Mouse (Mus musculus) cerebral cortex, adult 2 months (tissue): ENCODE results near the gene Tmem38b.

Experiments used
- WGBS: fragments of 180-500 bp; shearing (Covaris S2); methylation state at CpG from one replicate; pipeline ENCODE4 v1.1.7; 2018; 5-methylcytosine and 5-hydroxymethylcytosine counted together

Tmem38b gene

DNA sequence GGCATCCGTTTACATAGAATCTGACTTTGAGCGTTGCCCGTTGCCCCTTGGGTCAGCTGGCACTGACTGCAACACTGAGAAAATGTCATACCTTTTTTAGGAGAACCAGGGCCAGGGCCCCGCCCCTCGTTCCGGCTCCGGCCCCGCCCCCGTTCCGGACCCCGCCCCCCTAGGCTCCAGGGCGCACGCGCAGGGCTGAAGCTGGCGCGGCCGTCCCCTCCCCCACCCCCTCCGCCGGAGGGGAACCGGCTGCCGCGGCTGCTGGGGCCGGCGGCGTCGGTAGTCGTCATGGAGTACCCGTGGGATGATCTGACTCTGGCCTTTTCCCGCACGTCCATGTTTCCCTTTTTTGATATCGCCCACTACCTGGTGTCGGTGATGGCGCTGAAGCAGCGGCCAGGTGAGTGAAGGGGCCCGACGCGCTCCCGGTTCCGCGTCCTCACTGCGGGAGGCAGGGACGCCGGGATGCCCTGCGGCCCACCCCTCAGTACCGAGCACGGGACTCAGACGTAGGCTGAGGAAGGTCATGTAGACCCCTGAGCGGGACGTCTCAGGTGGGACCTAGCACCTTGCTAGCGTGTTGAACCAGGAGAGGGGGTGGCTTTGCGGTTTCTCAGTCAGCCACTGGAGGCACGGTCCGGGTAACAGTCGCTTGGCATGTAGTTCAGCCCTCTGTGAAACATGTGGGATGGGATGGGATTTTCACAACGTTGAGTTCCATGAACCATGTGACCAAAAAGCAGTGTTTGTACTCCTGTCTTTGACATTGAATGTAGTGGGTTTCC, at the start of gene Tmem38b:
Gene Tmem38b (plus strand): TSS at position 225 of the 785 bp plus-strand sequence.
- under 1% methylated on average over 55 of the region's 55 CpGs for WGBS

DNA sequence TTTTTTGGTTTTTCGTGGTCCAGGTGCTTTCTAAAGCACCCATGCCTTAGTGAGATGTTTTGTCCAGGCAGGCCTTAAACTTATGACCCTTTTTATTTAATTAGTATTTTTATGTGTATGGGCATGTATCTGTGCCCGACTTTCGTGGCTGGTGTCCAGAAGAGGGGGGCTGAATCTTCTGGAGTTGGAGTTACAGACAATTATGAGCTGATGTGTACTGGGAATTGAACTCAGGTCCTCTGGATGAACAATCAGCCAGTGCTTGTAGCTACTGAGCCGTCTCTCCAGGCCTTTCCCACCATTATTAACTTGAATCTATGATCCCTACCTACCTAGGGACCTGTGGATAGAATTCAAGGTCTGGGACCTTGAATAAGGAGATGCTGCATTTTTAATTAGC, 44.4 kb upstream of the Tmem38b start:
- WGBS, result 67% methylated on average over 4 of the region's 4 CpGs

DNA sequence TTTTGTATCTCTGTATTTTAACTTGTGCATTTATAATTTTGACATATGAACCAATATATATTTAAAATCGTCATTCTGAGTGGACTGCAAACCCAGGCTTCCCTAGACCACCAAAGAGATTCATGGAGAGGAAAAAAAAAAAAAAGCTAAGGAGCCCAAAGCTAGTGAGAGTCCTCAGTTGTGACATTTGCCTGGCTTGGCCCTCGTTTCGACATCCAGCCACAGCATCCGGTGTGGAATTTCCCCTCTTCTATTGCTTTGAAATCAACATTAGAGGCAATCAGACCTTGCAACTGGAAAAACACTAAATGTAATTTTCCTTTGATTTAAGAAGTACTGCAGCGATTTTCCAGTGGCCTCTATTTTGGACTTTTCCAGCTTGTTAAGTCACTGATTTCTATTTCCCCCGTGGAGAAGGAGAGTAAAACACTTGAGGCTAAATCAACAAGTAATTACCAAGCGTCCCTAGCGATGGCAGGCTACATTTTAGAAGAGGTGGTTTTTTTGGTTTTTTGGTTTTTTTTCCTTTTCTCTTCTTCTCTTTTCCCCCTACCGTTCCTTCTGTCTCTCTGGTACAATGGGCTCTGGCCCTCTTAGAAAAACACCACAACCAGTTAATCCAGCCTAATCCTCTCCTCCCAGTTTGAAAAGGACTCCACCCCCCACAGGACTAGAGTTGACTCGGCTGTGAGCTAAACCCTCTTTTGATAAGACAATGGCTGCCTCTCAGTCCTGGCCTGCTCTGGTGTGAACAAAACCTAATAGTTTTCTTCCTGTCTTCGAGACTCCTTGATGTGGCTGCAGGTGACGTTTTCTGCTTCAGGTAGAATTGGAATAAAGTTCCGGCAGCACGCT, 43.4 kb upstream of the Tmem38b start:
- 69% methylated on average over 14 of the region's 14 CpGs for WGBS

DNA sequence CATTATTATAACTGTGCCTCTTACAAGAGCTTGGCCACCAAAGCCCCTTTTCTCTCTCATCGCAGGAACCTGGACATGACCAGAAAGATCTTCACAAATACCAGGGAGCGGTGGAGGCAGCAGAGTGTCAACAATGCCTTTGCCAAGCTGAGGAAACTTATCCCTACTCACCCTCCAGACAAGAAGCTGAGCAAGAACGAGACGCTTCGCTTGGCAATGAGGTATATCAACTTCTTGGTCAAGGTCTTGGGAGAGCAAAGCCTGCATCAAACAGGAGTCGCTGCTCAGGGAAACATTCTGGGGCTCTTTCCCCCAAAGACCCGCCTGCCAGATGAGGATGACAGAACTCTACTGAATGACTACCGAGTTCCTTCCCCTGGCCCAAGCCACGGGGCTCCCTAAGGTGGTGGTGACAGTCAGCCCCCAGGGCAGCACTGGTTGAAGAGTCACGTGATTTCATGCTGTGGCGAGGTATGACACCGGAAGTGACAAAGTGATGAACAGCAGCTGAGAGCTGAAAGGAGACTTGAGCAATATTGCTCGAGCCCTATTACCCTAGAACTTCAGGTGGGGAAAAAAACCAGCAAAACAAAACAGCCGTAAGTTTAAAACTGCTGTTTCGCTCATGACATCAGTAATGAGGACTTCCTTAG, 40.0 kb upstream of the Tmem38b start:
- 90% methylated on average over 15 of the region's 15 CpGs for WGBS

DNA sequence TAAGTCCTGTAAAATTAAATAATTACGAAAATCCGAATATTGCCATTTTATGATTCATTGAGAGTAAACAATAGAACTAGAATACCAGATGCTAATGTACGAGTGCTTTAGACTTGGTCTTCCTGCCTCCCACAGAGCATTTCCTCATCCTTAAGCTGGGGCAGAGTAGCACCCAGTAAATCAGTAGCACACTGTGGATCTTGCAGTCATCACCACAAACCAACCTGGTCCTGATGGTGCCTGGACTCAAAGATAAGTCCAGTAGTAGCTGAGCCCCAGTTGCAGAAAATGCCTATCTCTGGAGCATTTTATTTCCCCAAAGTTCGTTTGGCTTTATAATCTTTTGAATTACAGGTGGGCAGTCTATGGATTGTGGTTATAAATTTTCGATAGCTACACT, 39.0 kb upstream of the Tmem38b start:
- 79% methylated on average over 5 of the region's 5 CpGs for WGBS

DNA sequence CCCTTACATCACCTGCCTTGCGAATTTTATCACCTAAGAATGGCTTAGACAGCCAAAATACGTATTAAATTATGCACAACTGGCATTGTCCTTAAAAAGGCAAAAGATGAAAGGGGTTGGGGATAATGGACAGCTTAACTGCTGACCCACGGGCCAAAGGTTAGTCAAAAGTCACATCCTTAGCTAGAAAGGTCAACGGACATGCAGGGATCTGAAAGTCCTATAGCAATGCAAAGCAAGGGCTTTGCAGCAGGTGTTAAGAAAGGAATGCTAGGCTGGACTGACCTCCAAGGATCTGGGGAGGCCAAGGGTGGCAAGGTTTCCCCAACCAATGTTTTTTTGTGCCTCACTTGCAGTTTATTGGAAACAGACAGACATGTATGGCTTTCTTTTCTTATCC, 36.5 kb upstream of the Tmem38b start:
- 54% methylated on average over 4 of the region's 4 CpGs for WGBS

DNA sequence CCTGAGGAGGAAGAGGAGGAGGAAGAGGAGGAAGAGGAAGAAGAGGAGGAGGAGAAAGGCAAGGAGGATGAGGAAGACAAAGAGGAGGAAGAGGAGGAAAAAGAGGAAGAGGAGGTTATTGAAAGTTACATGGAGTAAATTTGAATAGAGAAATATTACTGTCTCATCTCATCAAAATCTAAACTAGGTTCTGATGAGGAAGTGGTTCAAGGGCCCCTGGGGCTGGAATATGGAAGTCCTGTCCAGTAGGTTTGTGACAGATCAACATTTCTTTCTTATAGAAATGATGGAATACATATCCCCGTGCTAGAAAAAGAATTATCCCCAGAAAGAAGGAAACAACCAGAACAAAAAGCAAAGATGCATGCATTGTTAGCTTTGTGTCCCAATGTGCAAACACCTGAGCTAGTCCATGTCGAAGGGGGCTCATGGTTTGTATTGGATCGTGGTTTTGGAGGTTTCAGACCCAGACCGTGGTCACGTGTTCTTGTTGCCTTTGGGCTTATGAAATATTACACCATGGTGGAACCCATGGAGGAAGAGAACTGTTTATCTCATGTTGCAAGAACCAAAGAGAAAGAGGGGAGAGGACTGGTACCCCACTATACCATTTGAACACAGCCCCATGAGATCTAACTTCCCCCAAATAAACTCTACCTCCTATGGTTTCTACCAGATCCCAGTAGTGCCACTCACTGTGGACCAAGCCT, 31.4 kb upstream of the Tmem38b start:
- 91% methylated on average over 5 of the region's 5 CpGs for WGBS

DNA sequence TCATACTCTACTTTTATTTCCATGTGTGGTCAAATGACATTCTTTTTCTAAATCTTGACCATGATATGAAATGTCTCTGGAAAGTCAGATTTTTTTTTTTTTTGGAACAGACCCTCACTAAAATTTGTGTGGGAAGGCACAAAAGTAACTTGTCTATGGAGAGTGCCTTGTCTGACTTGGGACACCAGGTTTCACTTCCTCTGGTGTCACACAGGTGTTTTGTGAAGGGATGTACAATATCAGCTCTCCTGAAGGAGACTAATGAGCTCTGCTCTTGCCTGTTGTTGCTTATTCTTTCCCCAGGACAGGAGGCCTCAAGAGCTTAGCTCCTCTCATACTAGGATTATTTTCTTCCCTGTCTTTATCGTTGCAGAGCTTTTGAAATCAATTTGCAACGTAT, 30.8 kb upstream of the Tmem38b start:
- 51% methylated on average over 2 of the region's 2 CpGs for WGBS

DNA sequence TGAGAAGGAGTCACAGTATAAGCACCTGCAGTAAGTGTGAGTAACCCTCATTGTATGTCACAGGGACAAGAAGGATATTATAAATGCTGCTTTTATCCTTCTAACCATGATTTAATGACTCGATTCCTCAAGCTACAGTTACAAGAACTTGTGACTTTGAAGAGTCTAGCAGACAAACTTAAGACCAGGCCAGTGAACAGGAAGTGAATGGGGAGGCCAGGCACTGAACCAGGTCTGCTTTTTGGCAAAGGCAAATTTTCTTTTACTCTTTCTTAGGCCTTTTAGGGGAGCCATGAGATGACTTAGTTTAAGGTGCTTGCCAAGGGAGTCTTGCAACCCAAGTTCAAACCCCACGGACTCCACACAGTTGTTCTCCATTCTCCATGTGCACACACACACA, 30.1 kb upstream of the Tmem38b start:
- WGBS, result 88% methylated on average over 2 of the region's 2 CpGs

DNA sequence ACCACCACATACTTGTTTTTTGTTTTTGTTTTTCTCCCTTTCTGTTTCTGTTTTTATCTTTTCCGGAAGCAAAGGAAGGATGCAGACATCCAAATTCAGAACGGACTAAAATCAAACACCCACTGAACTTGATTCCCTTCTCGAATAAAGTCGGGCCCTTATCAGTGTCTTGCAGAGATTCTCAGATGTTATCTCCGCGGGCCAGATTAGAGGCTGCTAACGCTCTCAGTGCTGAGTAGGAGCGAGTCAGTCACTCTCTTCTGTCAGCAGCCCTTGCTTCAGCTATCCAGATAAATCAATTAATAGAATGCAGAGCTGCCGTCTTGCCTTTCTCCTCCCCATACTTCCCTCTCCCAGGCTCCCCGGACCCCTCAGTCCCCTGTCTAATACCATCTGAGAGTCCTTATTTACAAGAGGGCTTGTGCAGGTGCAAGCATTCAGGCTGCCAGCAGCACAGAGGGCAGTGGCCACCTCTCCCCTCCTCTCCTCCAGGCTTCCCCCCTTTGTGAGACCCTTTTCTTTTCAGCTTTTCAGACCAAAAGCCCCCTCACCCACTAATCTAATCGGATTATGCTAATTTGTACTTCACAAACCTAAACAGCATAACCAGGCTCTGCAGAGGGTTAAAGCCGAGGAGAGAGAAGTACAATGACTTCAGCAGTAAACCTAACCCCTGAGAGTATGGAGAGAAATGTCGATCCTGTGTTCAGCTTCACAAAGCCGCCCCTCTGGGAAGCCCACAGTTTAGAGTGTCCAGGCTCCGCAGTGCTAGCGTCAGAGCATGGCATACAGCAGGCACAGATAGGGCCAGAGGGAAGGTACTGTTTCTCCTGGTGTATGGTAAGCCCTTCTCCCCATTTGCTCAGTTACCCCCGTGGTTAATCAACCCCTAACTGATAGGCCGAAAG, 28.7 kb upstream of the Tmem38b start:
- 46% methylated on average over 18 of the region's 18 CpGs for WGBS

DNA sequence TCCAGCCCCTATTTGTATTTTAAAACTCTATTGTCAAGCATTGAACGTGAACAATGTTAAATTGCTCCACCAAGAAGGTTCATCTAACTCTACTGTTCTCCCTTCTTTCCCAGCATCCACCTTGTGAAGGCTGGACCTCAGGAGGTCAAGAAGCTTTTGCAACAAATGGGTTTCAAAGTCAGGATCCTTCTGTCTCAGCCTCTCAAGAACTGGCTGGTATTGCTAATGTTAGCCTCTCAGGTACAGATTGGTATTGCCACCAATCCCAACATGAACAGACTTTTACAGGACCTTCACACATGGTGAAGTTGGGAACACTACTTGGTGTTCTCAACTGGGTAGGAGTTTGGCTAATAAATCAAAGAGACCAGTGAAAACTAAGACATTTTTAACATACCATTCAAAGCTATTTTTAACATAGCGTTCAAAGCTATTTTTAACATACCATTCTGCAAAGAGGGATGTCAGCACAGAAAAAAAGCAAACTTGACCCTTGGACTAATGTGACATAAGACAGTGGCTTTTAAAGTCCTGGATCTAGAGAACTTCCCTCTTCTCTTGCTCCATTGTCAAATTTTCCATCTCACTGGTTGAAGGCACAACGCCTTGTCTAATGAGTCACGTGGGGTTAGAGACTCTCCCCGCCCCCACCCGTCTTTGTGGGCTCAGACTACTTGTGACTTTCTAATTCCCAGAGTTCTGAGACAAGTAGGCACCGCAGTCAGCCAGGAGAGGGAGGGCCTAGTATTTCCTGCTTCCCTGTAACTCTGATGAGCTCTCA, 26.8 kb upstream of the Tmem38b start:
- 57% methylated on average over 7 of the region's 7 CpGs for WGBS

DNA sequence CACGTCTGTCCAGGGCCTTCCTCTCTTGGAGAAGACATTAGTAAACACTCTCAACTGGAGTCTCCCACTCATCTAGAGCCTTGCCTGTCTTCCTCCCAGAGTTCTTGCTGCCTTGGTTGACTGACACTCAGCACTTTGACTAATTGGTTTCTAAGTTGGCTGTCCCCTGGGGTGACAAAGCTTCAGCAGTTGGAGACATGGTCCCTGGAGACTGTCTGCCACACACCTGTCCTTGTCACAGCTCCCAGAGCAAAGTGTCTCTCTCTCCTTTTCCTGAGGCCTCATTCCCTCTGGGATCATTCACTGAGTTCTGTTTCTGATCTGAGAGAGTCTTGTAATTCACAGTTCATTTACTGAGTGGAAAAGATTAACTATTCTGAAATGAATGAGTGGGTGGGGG, 26.1 kb upstream of the Tmem38b start:
- WGBS, result 46% methylated on average over 1 of the region's 1 CpGs

DNA sequence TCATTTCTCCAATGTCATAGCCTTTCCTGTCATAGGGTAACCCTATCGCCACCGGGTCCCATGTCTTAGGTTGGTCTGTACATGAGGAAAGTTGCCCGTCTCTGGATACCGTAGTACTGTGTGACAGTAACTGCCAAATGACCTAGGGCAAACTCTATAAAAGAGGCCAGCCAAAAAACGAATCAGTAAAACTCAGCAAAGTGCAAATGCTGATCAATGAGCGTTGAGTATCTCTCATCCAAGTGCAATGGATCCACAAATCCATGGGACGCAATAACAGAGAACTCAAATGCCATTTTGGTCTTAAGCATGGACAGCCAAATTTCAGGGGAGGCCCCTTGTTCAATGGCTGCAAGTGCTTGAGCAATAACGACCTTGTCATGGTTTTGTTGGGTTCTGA, 22.2 kb upstream of the Tmem38b start:
- 93% methylated on average over 8 of the region's 8 CpGs for WGBS

DNA sequence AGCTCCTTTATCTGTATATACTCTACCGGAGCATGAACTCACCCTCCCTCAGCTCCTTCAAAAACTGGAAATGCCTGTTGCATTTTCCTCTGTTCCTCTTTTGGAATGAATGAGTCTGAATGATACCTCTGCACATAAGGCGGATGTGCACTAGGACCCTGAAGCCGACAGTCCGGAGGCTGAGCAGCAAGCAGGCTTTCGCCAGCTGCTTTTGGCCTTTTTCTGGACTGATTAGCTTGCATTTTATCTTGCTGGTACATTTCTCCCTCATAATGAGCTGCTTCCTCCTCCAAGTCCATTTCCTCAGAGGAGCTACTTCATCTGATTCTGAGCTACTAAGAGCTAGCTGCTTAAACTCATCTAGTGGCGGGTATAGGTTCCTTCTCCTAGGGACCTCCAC, 19.4 kb upstream of the Tmem38b start:
- WGBS, result 68% methylated on average over 6 of the region's 6 CpGs

DNA sequence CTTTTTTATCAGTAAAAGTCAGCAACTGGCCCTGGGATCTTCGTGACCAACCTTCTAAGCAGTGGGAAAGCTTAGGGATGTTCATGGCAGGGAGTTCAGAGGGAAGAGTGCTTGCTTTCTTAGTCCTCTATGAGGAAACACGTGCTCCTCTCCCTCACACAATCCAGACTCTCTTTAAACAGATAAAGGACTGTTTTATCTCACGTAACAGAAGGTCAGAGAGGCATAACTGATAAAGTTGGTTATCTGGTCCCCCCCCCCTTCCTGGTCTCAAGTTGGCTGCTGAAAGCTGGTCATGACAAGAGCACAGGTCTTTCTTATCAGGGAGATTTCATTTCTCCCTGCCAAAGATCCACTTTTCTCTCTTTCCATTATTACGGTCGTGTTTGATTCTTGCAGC, 7.5 kb upstream of the Tmem38b start:
- 69% methylated on average over 5 of the region's 5 CpGs for WGBS

DNA sequence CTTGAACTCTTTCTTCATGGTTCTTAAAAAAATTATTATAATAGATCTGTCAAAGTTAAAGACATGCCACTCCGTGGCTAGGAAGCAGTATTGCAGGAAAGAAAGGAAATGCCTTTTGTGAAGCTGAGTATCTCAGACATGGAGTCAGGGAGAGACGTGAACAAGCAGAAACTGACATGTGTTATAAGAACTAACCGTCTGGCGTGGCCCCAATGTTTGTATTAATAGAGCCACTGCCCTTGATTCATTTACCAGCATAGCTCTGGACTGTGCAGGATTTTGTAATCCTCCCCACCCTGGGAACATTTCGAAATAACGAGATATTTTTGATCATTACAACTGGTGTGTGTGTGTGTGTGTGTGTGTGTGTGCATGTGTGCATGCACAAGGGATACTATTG, 2.1 kb upstream of the Tmem38b start:
- WGBS, result 30% methylated on average over 6 of the region's 6 CpGs

DNA sequence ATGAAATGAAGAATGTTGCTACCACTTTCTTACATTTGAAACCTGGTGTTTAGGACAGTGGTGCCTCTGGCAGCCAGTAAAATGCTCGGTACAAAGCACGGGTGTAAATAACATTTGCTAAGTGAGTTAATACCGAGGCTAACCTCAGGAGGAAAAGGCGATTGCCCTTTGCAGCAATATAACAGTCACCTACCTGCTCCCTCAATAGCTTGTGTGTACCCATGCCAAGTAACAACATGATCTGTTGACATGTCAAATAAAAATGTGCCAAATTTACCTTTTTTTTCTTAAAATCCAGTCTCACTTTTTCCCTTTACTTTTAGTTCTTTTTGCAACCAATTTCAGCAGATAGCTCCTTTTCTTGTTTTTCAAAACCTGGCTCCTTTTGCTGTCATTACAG, 1.0 kb upstream of the Tmem38b start:
- 83% methylated on average over 4 of the region's 4 CpGs for WGBS

DNA sequence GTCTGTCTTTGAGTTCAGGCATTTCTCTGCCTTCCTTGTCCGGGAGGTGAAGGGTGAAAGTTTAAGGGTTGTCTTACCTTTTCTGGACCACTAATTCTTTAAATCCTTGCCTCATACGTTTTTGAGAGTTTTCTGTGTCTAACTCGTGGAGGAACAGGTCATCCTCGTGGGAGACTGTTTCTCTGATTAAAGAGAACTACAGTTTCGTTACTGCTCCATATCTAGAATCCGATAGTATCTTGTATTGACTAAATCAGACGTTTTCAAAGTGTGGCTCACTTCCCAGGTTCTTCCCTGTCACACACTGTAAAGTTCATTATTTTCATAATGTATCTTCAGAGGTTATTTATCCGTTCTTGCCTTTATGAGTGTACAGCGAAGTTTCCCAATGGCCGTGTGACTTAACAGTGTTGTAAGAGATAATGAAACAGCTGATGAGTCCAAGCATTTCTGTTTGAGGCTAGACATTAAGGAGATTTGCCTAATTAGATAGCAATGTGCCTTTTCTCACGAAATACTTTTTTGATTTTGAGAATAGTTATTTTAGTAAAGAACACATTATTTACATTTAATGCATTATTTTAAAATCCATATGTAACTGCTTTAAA, 900 bp downstream of the Tmem38b start:
- 4% methylated on average over 11 of the region's 11 CpGs for WGBS

DNA sequence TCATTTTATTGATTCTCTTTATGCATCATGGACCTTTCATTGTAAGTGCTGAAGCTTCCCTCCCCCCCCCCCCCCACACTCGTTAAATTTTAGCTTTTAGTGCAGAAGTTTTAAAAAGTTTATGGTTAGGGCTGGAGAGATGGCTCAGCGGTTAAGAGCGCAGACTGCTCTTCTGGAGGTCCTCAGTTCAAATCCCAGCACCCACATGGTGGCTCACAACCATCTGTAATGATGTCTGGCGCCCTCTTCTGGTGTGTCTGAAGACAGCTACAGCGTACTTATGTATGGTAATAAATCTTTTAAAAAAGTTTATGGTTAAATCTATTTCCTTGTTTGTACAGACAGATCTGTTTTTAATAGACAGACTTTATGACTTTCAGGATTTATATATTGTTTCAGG, 2.0 kb downstream of the Tmem38b start:
- 84% methylated on average over 5 of the region's 5 CpGs for WGBS

DNA sequence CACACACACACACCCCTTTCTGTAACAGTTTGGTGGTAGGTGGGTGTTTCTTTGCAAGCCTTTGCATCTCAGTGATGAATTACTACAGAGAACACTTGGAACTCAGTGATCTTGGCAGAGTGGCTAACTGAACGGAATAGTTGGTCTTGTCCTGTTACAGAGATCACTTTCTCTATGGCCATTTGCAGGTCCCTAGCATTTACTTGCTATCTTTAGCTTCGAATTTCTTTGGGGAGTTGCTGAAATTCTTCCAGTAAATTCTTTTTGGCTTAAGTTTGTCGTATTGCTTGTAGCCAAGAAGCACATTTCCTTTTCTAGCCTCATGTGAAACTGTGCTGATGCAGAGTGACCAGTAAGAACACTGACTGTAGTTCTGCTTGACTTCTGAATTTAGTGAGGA, 3.1 kb downstream of the Tmem38b start:
- WGBS, result 41% methylated on average over 3 of the region's 3 CpGs
